Mouse (Mus musculus): ENCODE results near the gene Zbtb11.
"Not testable (repeated sequence)": the region's sequence is repeated elsewhere in the genome, so short reads cannot be mapped to it uniquely, and the experiment has no call there.

Zbtb11 gene

GRCm38 (mm10) chr16:56038090-56038489 is 64.4 kb downstream of the Zbtb11 start:
- DNase-seq (ENCODE audit: low spot score) = no peak

DNA sequence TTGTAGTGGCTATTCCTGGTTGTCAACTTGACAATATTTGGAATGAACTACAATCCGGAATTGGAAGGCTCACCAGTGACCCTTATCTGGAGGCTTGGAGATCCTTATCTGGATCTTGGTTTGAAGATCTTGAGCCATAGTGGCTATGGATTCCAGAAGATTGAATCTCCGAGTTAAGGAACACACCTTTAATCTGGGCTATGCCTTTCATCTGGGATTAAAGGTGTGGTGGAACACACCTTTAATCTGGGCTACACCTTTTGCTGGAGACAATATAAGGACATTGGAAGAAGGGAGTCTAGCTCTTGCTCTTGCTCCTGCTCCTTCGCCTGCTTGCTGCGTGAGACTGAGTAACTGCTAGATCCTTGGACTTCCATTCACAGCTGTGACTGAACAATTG is 74.4 kb downstream of the Zbtb11 start, which contains the start of gene Senp7:
Gene Senp7, plus strand, starts transcription at position 301 of the 400 bp plus-strand sequence.
- not testable (repeated sequence) for DNase-seq (ENCODE audit: low spot score)

GRCm38 (mm10) chr16:56055911-56056310 is 82.2 kb downstream of the Zbtb11 start:
- no peak for DNase-seq (ENCODE audit: low spot score)

DNA sequence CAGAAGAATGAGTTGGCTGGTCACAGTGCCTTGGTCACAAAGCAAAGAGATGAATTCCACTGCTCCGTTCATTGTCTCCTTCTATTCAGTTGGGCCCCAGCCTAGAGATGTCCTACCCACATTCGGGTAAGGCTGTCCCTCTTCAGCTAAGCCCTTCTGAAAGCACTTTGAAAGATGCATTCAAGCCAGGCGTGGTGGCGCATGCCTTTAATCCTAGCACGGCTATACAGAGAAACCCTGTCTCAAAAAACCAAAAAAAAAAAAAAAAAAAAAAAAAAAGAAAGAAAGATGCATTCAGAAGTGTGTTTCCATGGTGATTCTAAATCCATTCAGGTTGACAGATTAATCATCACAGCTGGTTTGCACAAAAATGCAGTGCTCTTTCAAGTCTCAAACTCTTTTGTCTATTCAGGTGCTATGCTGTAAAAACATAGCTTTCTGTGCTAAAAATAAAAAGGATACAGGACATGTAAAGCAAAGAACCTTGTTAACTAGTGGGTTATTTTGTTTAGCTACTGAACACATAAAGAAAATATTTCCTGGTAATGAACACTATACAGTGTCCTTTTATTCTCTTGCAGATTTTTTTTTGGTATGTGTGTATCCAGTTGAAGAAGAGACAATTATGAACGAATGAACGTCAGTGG is 83.4 kb downstream of the Zbtb11 start:
- no peak for DNase-seq (ENCODE audit: low spot score)

DNA sequence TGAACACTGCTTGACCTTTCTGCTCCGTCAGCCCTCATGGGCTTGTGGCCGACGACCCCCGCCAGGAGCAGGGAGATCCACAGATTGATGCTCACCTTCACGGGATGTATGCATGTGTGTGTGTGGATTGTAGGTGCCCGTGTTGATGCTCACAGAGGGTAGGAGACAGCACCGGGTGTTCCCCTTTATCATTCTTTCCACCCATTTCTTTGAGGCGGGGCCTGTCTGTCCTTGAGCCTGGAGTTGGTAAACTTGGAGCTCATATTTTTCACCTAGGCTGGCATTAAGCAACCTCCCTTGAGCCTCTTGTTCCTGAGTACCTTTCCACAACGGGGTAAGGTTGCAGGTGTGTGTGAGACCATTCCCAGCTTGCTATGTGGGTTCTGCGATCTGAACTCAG is 84.5 kb downstream of the Zbtb11 start:
- DNase-seq (ENCODE audit: low spot score) = no peak

Measured in c-Kit-positive CD71-positive TER-119-positive erythroid progenitor cells, embryonic 14.5 days (primary cell).